Mouse (Mus musculus) midbrain, embryonic 16.5 days (tissue): ENCODE data around the gene Mptx2. TPM values are rescaled to one million over a fixed set of nuclear protein-coding genes. Genes with fewer than 3 reads are reported as not detected.
"Not testable (repeated sequence)": the region's sequence is repeated elsewhere in the genome, so short reads cannot be mapped to it uniquely, and the experiment has no call there.

Experiments
- ATAC-seq: fragments of 200-750 bp; cut with Nextera tagmentation; 2 replicates; pipeline ENCODE4 v1.8.0; 2017; ENCODE audit warnings: moderate TSS enrichment
- H3K27ac ChIP-seq: fragments of 300-500 bp; sonication (generic); 2 replicates; pipeline ENCODE4 v1.5.1; 2014; ENCODE audit warnings: mild to moderate bottlenecking, low read length, mixed read lengths
- H3K27me3 ChIP-seq: fragments of 300-500 bp; sonication (generic); 2 replicates; pipeline ENCODE4 v1.6.1; 2014; ENCODE audit warnings: low read depth, low read length, mixed read lengths; ENCODE audit not compliant: control insufficient read depth, insufficient read depth
- H3K36me3 ChIP-seq: fragments of 300-500 bp; sonication (generic); 2 replicates; pipeline ENCODE4 v1.6.1; 2014; ENCODE audit warnings: mild to moderate bottlenecking, low read length, moderate library complexity, mixed read lengths; ENCODE audit not compliant: control insufficient read depth, insufficient read depth
- H3K4me1 ChIP-seq: fragments of 300-500 bp; sonication (generic); 2 replicates; pipeline ENCODE4 v1.6.1; 2014; ENCODE audit warnings: mild to moderate bottlenecking, low read length, mixed read lengths; ENCODE audit not compliant: control insufficient read depth, insufficient read depth
- H3K4me2 ChIP-seq: fragments of 300-500 bp; sonication (generic); 2 replicates; pipeline ENCODE4 v1.6.1; 2014; ENCODE audit warnings: mild to moderate bottlenecking, low read length, mixed read lengths
- H3K4me3 ChIP-seq: fragments of 300-500 bp; sonication (generic); 2 replicates; pipeline ENCODE4 v1.5.1; 2014; ENCODE audit warnings: low read depth, mild to moderate bottlenecking, low read length, moderate library complexity, mixed read lengths
- H3K9ac ChIP-seq: fragments of 300-500 bp; sonication (generic); 2 replicates; pipeline ENCODE4 v1.6.1; 2014; ENCODE audit warnings: low read depth, low read length, mixed read lengths
- H3K9me3 ChIP-seq: fragments of 300-500 bp; sonication (generic); replicated peaks from 2 replicates; pipeline ENCODE4 v1.6.1; 2014; ENCODE audit warnings: mild to moderate bottlenecking, low read length, mixed read lengths; ENCODE audit not compliant: control insufficient read depth, poor library complexity, severe bottlenecking
- WGBS: fragments of 180-500 bp; shearing (Covaris S2); extraction: QIAGEN DNeasy Blood & Tissue Kit; methylation state at CpG from one replicate; pipeline ENCODE4 v1.1.7; 2014; 5-methylcytosine and 5-hydroxymethylcytosine counted together
- polyA plus RNA-seq: library from polyadenylated mRNA; unstranded; fragments of >200 nt; fragmentation: Nextera tagmentation; extraction: Ambion mirVana; gene quantifications from 2 replicates; pipeline ENCODE4 v1.2.1, GENCODE M21; 2015

The Mptx2 gene
- polyA plus RNA-seq, 1 experiment from 2014 or later, result not detected

DNA sequence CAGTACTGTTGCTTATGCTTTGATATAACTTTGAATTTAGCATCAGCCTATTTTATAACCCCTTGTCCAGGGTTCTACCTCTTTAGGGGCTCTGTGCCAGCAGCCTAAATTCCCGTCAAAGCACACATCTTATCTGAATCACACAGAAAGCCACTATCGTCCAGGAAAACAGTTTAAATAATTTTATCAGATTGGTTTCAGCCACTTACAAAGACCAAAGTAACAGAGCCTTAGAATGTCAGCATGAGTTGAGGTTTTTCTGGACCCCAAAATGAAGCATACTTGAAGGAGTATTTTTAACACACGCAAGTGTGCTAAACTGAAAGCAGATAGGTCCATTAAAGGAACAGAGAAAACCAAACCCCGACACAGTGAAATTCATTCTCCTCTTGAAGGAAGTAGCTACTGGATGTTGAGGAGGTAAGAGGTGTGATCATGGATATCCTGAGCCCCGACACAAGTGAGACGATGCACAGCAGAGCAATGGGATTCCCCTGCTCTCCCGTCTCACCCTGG, 36.0 kb upstream of the Mptx2 start:
- H3K36me3 ChIP-seq, H3K27me3 ChIP-seq, H3K9me3 ChIP-seq, H3K4me3 ChIP-seq, H3K4me2 ChIP-seq, ATAC-seq, H3K4me1 ChIP-seq, H3K27ac ChIP-seq, H3K9ac ChIP-seq: not testable (repeated sequence)
- WGBS, result 88% methylated on average over 7 of the region's 7 CpGs

DNA sequence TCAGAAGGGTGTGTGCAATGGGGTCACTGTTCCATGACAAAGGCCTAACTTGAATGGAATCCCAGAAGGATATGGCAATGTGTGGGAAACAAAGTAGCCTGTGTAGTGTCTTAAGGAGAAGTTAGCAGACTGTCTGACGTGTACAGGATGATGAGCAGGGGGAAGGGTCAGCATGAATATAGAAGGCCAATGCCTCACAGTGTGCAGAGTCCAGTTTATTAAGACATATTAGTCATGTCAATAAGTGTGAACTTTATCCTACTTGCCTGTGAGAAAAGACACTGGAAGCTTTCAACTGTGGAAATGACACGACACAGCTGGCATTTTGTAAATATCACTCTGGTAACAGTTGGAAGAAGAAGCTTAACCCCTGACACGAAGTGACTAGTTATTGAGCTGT, 25.2 kb upstream of the Mptx2 start:
- H3K9me3 ChIP-seq, H3K4me1 ChIP-seq, H3K4me3 ChIP-seq, H3K27ac ChIP-seq, H3K4me2 ChIP-seq, H3K36me3 ChIP-seq, H3K9ac ChIP-seq, ATAC-seq, H3K27me3 ChIP-seq: not testable (repeated sequence)
- 47% methylated on average over 3 of the region's 3 CpGs for WGBS

DNA sequence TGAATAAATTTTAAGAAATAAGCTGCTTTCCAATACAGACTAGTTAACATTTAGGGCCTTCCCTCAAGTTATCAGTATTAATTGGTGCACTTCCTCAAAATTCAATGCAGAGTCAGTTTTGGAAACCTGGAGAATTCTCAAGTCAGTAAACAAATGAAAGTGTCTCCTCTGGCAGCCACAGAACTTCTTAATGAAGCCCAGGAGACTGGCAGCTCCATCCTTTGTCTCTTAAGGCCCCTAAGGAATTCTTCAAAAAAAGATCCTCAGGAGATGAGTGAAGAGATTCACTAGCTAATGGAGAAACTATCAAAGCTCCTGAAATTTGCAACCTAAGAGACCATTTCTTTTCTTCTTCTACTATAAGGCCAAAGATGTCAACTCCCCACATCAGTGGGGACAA, 11.9 kb downstream of the Mptx2 start, which contains the start of gene Olfr418:
Gene Olfr418, plus strand, starts transcription at position 301 of the 400 bp plus-strand sequence.
- Histone ChIP-seq H3K4me1 (no peaks in the 10 kb centered on the region), H3K9ac (no peak within 1 kb of the TSS), H3K36me3 (no peaks in the 10 kb centered on the region), H3K27me3 (no peaks in the 10 kb centered on the region), H3K27ac (no peak within 1 kb of the TSS), H3K9me3 (no peaks in the 10 kb centered on the region), H3K4me2 (no peak within 1 kb of the TSS), H3K4me3 (no peak within 1 kb of the TSS)
- no peak for ATAC-seq

DNA sequence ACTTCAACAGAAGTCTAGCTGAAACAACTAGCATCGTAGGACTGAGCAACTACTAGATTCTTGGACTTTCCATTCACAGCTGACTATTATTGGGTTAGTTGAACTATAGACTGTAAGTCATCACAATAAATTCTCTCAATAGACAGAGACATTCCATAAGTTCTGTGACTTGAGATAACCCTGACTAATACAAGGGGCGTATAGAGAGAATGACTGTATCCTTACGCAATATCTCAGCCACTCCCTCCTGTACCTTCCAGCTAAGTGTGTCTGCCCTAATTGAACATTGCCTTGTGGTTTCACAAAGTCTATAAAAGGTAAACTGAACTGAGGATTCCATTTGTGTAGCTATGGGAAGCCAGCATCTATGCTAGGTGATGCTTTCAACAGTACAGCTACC, 27.7 kb downstream of the Mptx2 start:
- Histone ChIP-seq H3K9ac (no peak overlapping the region), H3K4me2 (no peak overlapping the region), H3K9me3 (no peaks in the 10 kb centered on the region), H3K27ac (no peak overlapping the region), H3K27me3 (no peaks in the 10 kb centered on the region), H3K4me1 (no peaks in the 10 kb centered on the region), H3K36me3 (no peaks in the 10 kb centered on the region), H3K4me3 (no peak overlapping the region)
- 96% methylated on average over 3 of the region's 3 CpGs for WGBS
- ATAC-seq, result no peak

DNA sequence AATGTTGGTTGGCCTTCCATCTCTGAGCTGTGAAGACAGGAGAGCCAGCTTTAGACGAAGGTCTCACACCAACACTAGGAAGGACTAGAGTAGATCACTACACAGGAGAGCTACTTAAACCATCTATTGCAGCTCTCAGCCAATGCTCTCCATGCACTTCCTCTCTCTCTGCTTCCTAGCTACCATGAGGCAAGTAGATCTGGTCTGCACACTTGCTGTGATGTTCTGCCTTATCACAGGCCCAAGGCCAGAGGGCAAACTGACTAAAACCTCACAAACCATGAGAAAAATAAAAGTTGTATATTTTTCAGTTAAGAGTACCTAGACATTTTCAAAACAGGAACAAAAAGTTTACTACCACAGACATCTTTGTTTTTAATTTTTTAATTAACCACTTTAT, 40.6 kb downstream of the Mptx2 start:
- not testable (repeated sequence) for H3K4me1 ChIP-seq, ATAC-seq, H3K36me3 ChIP-seq, H3K4me2 ChIP-seq, H3K9me3 ChIP-seq, H3K4me3 ChIP-seq, H3K27ac ChIP-seq, H3K27me3 ChIP-seq, H3K9ac ChIP-seq
- WGBS, result 92% methylated on average over 1 of the region's 1 CpGs

DNA sequence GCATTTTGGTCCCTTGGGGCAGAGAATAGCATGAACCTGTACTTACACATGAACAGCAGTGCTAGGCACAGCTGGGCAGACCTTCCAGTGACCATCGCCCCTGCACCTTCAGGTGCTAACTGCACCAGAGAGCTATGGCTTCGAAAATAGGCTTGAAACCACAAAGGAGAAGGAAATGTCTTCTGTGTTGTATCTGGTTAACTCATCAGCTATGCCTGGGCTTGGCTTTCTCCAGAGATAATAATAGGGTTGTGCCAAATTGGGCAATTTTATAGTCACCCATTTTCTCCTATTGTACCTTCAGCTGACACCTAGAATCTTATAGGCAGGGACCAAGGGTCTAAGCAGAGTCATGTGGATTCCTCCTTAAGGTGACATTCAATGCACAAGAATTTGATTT, 50.5 kb downstream of the Mptx2 start, which contains the start of gene Fcer1a:
Gene Fcer1a, minus strand, starts transcription at position 134 of the 400 bp plus-strand sequence.
- no peaks in the 10 kb centered on the region for H3K36me3 ChIP-seq
- H3K9me3 ChIP-seq, result no peaks in the 10 kb centered on the region
- H3K4me3 ChIP-seq, result no peak within 1 kb of the TSS
- no peak within 1 kb of the TSS for H3K4me2 ChIP-seq
- ATAC-seq, result no peak
- H3K9ac ChIP-seq, result no peak within 1 kb of the TSS
- no peak within 1 kb of the TSS for H3K27ac ChIP-seq
- H3K27me3 ChIP-seq, result no peaks in the 10 kb centered on the region
- WGBS, result 85% methylated on average over 2 of the region's 2 CpGs
- no peaks in the 10 kb centered on the region for H3K4me1 ChIP-seq

Other genes with a start within 250 kb of the Mptx2 start
- gene Olfr1408, start 140.4 kb downstream of the Mptx2 start, polyA plus RNA-seq, result not detected in 2 replicates
- not detected in 2 replicates for gene Olfr1406, start 87.1 kb downstream of the Mptx2 start, polyA plus RNA-seq
- not detected in 2 replicates for gene Olfr218, start 80.0 kb downstream of the Mptx2 start, polyA plus RNA-seq
- gene Olfr1404, start 65.4 kb downstream of the Mptx2 start, polyA plus RNA-seq, result not detected in 2 replicates
- gene Fcer1a, start 50.6 kb downstream of the Mptx2 start, polyA plus RNA-seq, result not detected in 2 replicates
- not detected in 2 replicates for gene Olfr418, start 11.8 kb downstream of the Mptx2 start, polyA plus RNA-seq
- gene Ackr1, start 56.0 kb upstream of the Mptx2 start, polyA plus RNA-seq, result 18.6 and 19.9 TPM in 2 replicates
- gene Aim2, start 73.1 kb upstream of the Mptx2 start, polyA plus RNA-seq, result 1.5 and 1.7 TPM in 2 replicates
- 64.7 and 69.7 TPM in 2 replicates for gene Cadm3, start 89.9 kb upstream of the Mptx2 start, polyA plus RNA-seq
- gene Ifi206, start 213.3 kb upstream of the Mptx2 start, polyA plus RNA-seq, result not detected in 2 replicates